Mouse (Mus musculus): ENCODE data around the gene Tiprl. TPM values are rescaled to one million over a fixed set of nuclear protein-coding genes. Genes with fewer than 3 reads are reported as not detected.

The Tiprl gene
- polyA plus RNA-seq, 1 experiment = 19.2 TPM

DNA sequence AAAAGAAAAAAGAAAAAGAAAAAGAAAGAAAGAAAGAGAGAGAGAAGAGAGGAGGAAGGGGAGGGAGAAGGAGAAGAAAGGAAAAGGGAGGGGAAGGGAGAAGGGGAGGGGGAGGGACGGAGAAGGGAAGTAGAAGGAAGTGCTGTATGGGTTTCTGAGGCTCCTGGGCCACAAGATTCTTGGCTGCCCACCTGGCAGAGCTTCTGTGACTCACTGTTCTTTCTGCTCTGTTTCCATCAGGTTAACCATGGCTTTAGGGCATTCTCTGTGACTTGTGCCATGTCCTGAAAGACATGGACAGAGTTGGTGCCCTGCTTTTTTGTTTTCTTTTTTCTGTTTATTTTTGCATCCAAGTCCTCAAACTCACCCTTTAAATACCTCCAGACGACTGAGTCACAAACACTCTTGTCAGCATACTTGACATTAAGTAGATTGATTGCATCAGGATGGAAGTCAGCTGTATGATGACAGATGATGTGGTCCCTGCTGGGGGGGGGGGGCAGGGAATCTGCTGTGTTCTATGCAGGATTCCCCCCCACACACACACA is 33.2 kb downstream of the Tiprl start:
- WGBS = 44% methylated on average over 2 of the region's 2 CpGs
- Histone ChIP-seq H3K4me1 (ENCODE audit: control insufficient read depth, insufficient read depth, insufficient read length, low read length) (peaks cover 8% of the 10 kb centered on the region), H3K27ac (ENCODE audit: insufficient read depth, low read depth, low read length) (no peak overlapping the region), H3K4me3 (ENCODE audit: low read depth, low read length) (no peak overlapping the region), H3K36me3 (ENCODE audit: control insufficient read depth, insufficient read depth, low read length) (no peaks in the 10 kb centered on the region), H3K27me3 (ENCODE audit: control insufficient read depth, insufficient read depth, low read length) (no peaks in the 10 kb centered on the region)
- TF ChIP-seq POLR2A (IDR thresholded peaks at IDR 0.05; ENCODE audit: low read depth, low read length) = no peak
- TF ChIP-seq CTCF (IDR thresholded peaks at IDR 0.05; ENCODE audit: extremely low read depth, insufficient read length, insufficient replicate concordance, low read depth, low read length) = no peak

- Histone ChIP-seq H3K27ac (ENCODE audit: insufficient read depth, low read depth, low read length) (no peak overlapping the region), H3K27me3 (ENCODE audit: control insufficient read depth, insufficient read depth, low read length) (no peaks in the 10 kb centered on the region), H3K4me3 (ENCODE audit: low read depth, low read length) (no peak overlapping the region), H3K4me1 (ENCODE audit: control insufficient read depth, insufficient read depth, insufficient read length, low read length) (peaks cover 15% of the 10 kb centered on the region), H3K36me3 (ENCODE audit: control insufficient read depth, insufficient read depth, low read length) (no peaks in the 10 kb centered on the region)
- no peak for TF ChIP-seq POLR2A (IDR thresholded peaks at IDR 0.05; ENCODE audit: low read depth, low read length)
- no peak for TF ChIP-seq CTCF (IDR thresholded peaks at IDR 0.05; ENCODE audit: extremely low read depth, insufficient read length, insufficient replicate concordance, low read depth, low read length)
- 89% methylated on average over 4 of the region's 4 CpGs for WGBS
Observed at GRCm38 (mm10) chr1:165201445-165202012, 35.3 kb downstream of the Tiprl start.

GRCm38 (mm10) chr1:165200748-165201147 is 36.0 kb downstream of the Tiprl start:
- Histone ChIP-seq H3K4me3 (ENCODE audit: low read depth, low read length) (no peak overlapping the region), H3K27me3 (ENCODE audit: control insufficient read depth, insufficient read depth, low read length) (no peaks in the 10 kb centered on the region), H3K36me3 (ENCODE audit: control insufficient read depth, insufficient read depth, low read length) (no peaks in the 10 kb centered on the region), H3K4me1 (ENCODE audit: control insufficient read depth, insufficient read depth, insufficient read length, low read length) (peaks cover 15% of the 10 kb centered on the region), H3K27ac (ENCODE audit: insufficient read depth, low read depth, low read length) (no peak overlapping the region)
- 69% methylated on average over 8 of the region's 8 CpGs for WGBS
- TF ChIP-seq CTCF (IDR thresholded peaks at IDR 0.05; ENCODE audit: extremely low read depth, insufficient read length, insufficient replicate concordance, low read depth, low read length) (no peak), POLR2A (IDR thresholded peaks at IDR 0.05; ENCODE audit: low read depth, low read length) (no peak)

- Histone ChIP-seq H3K4me1 (ENCODE audit: control insufficient read depth, insufficient read depth, insufficient read length, low read length) (peaks cover 26% of the 10 kb centered on the region), H3K36me3 (ENCODE audit: control insufficient read depth, insufficient read depth, low read length) (no peaks in the 10 kb centered on the region), H3K27me3 (ENCODE audit: control insufficient read depth, insufficient read depth, low read length) (no peaks in the 10 kb centered on the region), H3K27ac (ENCODE audit: insufficient read depth, low read depth, low read length) (peak overlapping the region; percentile 98), H3K4me3 (ENCODE audit: low read depth, low read length) (no peak overlapping the region)
- TF ChIP-seq POLR2A (IDR thresholded peaks at IDR 0.05; ENCODE audit: low read depth, low read length) (no peak), CTCF (IDR thresholded peaks at IDR 0.05; ENCODE audit: extremely low read depth, insufficient read length, insufficient replicate concordance, low read depth, low read length) (no peak)
- WGBS = 40% methylated on average over 3 of the region's 3 CpGs
Observed at GRCm38 (mm10) chr1:165199639-165200038, 37.2 kb downstream of the Tiprl start.

DNA sequence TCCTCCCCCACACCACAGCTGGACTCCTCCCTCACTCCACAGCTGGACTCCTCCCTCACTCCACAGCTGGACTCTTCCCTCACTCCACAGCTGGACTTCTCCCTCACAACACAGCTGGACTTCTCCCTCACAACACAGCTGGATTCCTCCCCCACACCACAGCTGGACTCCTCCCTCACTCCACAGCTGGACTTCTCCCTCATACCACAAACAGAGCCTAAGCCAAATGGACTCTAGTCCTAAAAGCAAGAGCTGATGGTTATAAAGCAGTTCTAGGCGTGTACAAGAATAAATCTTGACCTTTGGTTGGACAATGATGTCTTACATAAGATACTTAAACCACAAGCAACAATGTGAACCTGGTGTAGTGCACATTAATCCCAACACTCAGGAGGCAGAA is 37.8 kb downstream of the Tiprl start:
- peak overlapping the region; percentile 98 for H3K27ac ChIP-seq (ENCODE audit: insufficient read depth, low read depth, low read length)
- H3K4me3 ChIP-seq (ENCODE audit: low read depth, low read length) = no peak overlapping the region
- no peaks in the 10 kb centered on the region for H3K27me3 ChIP-seq (ENCODE audit: control insufficient read depth, insufficient read depth, low read length)
- no peak for TF ChIP-seq POLR2A (IDR thresholded peaks at IDR 0.05; ENCODE audit: low read depth, low read length)
- TF ChIP-seq CTCF (IDR thresholded peaks at IDR 0.05; ENCODE audit: extremely low read depth, insufficient read length, insufficient replicate concordance, low read depth, low read length) = no peak
- no peaks in the 10 kb centered on the region for H3K36me3 ChIP-seq (ENCODE audit: control insufficient read depth, insufficient read depth, low read length)
- 29% methylated on average over 1 of the region's 1 CpGs for WGBS
- H3K4me1 ChIP-seq (ENCODE audit: control insufficient read depth, insufficient read depth, insufficient read length, low read length) = peaks cover 27% of the 10 kb centered on the region

DNA sequence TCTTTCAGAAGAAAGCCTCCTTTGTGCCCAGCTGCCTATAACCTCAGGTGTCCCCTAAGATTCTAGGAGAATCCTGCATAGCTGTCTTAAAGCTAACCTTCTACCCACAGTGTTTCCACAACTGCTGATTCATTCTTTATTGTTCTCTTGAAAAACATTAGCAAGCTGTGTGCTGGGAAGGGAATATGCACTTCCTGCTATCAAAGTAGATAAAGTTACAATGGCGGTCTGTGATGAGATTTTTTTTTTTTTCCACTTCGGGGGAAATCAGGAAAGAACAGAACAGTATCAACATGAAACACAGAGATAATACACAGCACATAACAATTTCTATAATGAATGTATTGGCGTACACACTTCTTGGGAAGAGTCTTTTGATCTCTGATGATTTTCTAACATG is 38.9 kb downstream of the Tiprl start:
- H3K27ac ChIP-seq (ENCODE audit: insufficient read depth, low read depth, low read length) = peak overlapping the region; percentile 80

GRCm38 (mm10) chr1:165195396-165195960 is 41.3 kb downstream of the Tiprl start:
- WGBS = 73% methylated on average over 3 of the region's 3 CpGs
- TF ChIP-seq CTCF (IDR thresholded peaks at IDR 0.05; ENCODE audit: extremely low read depth, insufficient read length, insufficient replicate concordance, low read depth, low read length) (no peak), POLR2A (IDR thresholded peaks at IDR 0.05; ENCODE audit: low read depth, low read length) (no peak)
- Histone ChIP-seq H3K36me3 (ENCODE audit: control insufficient read depth, insufficient read depth, low read length) (no peaks in the 10 kb centered on the region), H3K27me3 (ENCODE audit: control insufficient read depth, insufficient read depth, low read length) (no peaks in the 10 kb centered on the region), H3K4me3 (ENCODE audit: low read depth, low read length) (no peak overlapping the region), H3K27ac (ENCODE audit: insufficient read depth, low read depth, low read length) (peak overlapping the region; percentile 56), H3K4me1 (ENCODE audit: control insufficient read depth, insufficient read depth, insufficient read length, low read length) (peaks cover 34% of the 10 kb centered on the region)

More for the DNA sequence above, 38.9 kb downstream of the Tiprl start:
- no peak overlapping the region for H3K4me3 ChIP-seq (ENCODE audit: low read depth, low read length)
- TF ChIP-seq CTCF (IDR thresholded peaks at IDR 0.05; ENCODE audit: extremely low read depth, insufficient read length, insufficient replicate concordance, low read depth, low read length) (no peak), POLR2A (IDR thresholded peaks at IDR 0.05; ENCODE audit: low read depth, low read length) (no peak)
- H3K4me1 ChIP-seq (ENCODE audit: control insufficient read depth, insufficient read depth, insufficient read length, low read length) = peaks cover 27% of the 10 kb centered on the region
- no peaks in the 10 kb centered on the region for H3K27me3 ChIP-seq (ENCODE audit: control insufficient read depth, insufficient read depth, low read length)
- no peaks in the 10 kb centered on the region for H3K36me3 ChIP-seq (ENCODE audit: control insufficient read depth, insufficient read depth, low read length)
- 26% methylated on average over 3 of the region's 3 CpGs for WGBS
